Mouse (Mus musculus) kidney, postnatal 4 days (tissue): ENCODE results near the gene Fam114a1.

Experiments used
- DNase-seq, 2 experiments: peaks; one replicate each; pipeline ENCODE4 v3.0.0; 2021; ENCODE audit warnings: mixed read lengths in 2 of 2

Fam114a1 gene

GRCm38 (mm10) chr5:64969861-64970771 lies at the start of gene Fam114a1:
Gene Fam114a1 (plus strand): TSS chr5:64970071.
- DNase-seq: peak; percentile 84 to 91

GRCm38 (mm10) chr5:64922891-64923381 lies 46.9 kb upstream of the Fam114a1 start:
- DNase-seq: no peak

- DNase-seq: no peak
Observed at GRCm38 (mm10) chr5:64932215-64932614, 37.7 kb upstream of the Fam114a1 start.

- no peak for DNase-seq
Observed at GRCm38 (mm10) chr5:64932775-64933174, 37.1 kb upstream of the Fam114a1 start.

GRCm38 (mm10) chr5:64951486-64951885 lies 18.4 kb upstream of the Fam114a1 start:
- DNase-seq: no peak

GRCm38 (mm10) chr5:64954931-64955330 lies 14.9 kb upstream of the Fam114a1 start:
- no peak for DNase-seq

- peak; percentile 29 to 43 for DNase-seq
Observed at GRCm38 (mm10) chr5:64958991-64959842, 10.7 kb upstream of the Fam114a1 start.

GRCm38 (mm10) chr5:64959843-64960230 lies 10.0 kb upstream of the Fam114a1 start, which contains the start of gene Tlr6:
Gene Tlr6 (minus strand): TSS chr5:64960097.
- DNase-seq: peak; percentile 80

- DNase-seq: no peak
Observed at GRCm38 (mm10) chr5:64960857-64961391, 8.9 kb upstream of the Fam114a1 start.

GRCm38 (mm10) chr5:64963271-64963670 lies 6.6 kb upstream of the Fam114a1 start:
- no peak for DNase-seq

GRCm38 (mm10) chr5:64963735-64964134 lies 6.1 kb upstream of the Fam114a1 start:
- no peak for DNase-seq

- peak; percentile 52 to 64 for DNase-seq
Observed at GRCm38 (mm10) chr5:64968961-64969860, 660 bp upstream of the Fam114a1 start.

- DNase-seq: no peak
Observed at GRCm38 (mm10) chr5:64975121-64975520, 5.2 kb downstream of the Fam114a1 start.

- no peak for DNase-seq
Observed at GRCm38 (mm10) chr5:64977128-64977527, 7.3 kb downstream of the Fam114a1 start.

GRCm38 (mm10) chr5:64985971-64986370 lies 16.1 kb downstream of the Fam114a1 start:
- DNase-seq: no peak

GRCm38 (mm10) chr5:64989940-64990339 lies 20.1 kb downstream of the Fam114a1 start:
- DNase-seq: no peak

- DNase-seq: no peak
Observed at GRCm38 (mm10) chr5:64992540-64992939, 22.7 kb downstream of the Fam114a1 start.

- no peak for DNase-seq
Observed at GRCm38 (mm10) chr5:64995408-64995807, 25.5 kb downstream of the Fam114a1 start.

- no peak for DNase-seq
Observed at GRCm38 (mm10) chr5:65002940-65003824, 33.3 kb downstream of the Fam114a1 start.

- DNase-seq: no peak
Observed at GRCm38 (mm10) chr5:65003946-65004535, 34.2 kb downstream of the Fam114a1 start.
